Mouse (Mus musculus): ENCODE measurements around the gene Fzd4.

DNA sequence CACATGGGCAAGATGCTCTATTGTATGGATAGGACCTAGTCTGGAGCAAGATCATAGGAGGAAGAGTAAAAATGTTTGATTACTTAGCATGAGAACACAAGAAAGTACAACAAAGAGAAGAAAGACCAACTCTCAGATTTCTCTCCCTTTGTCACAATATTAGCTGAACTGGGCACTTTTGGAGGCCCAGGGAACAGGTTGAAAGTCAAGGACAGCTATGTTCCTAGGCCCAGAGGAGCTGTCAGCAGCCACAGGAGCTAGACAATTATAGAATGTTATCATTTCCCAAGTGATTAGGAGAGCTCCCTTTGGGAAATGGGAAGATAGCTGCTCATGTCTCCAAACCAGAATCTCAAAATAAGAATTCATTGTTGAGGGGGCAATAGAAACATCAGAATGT is 56.8 kb downstream of the Fzd4 start:
- TF ChIP-seq CTCF (conservative IDR thresholded peaks at IDR 0.05; ENCODE audit: low read length) (no peak), NANOG (IDR thresholded peaks at IDR 0.05; ENCODE audit: borderline replicate concordance, low read length) (no peak)

All from E14TG2a.4 (cell line).